Mouse (Mus musculus) small intestine, adult 2 months (tissue): ENCODE measurements around the gene Tmem81.
A peak's percentile ranks its signal among the peaks of the same experiment; 100 is the strongest.

Experiments
- CTCF ChIP-seq: fragments of 200-500 bp; IDR thresholded peaks from 2 replicates; pipeline ENCODE4 v1.5.1; 2012; ENCODE audit warnings: low read depth, mild to moderate bottlenecking, control low read depth, inconsistent platforms, low read length, moderate library complexity, mixed read lengths; ENCODE audit not compliant: insufficient replicate concordance, insufficient read length; ENCODE audit errors: extremely low read depth
- POLR2A ChIP-seq: fragments of 200-500 bp; IDR thresholded peaks from 2 replicates; pipeline ENCODE4 v1.6.1; 2012; ENCODE audit warnings: low read depth, mild to moderate bottlenecking, control low read depth, inconsistent platforms, low read length, moderate library complexity

GRCm38 (mm10) chr1:132520764-132521163 is 14.7 kb downstream of the Tmem81 start:
- TF ChIP-seq POLR2A (no peak), CTCF (peak; percentile 35; the same call in 1 of the 2 replicates)
